Mouse (Mus musculus) liver, embryonic 15.5 days (tissue): ENCODE data around the gene Krtap16-1. TPM values are rescaled to one million over a fixed set of nuclear protein-coding genes. Genes with fewer than 3 reads are reported as not detected.

Source experiments
- ATAC-seq: fragments of 200-750 bp; cut with Nextera tagmentation; 2 replicates; pipeline ENCODE4 v1.8.0; 2017; ENCODE audit warnings: moderate number of reproducible peaks, mild to moderate bottlenecking, moderate library complexity; ENCODE audit not compliant: insufficient read depth
- H3K27ac ChIP-seq: fragments of 300-500 bp; sonication (generic); replicated peaks from 2 replicates; pipeline ENCODE4 v1.5.1; 2015; ENCODE audit warnings: mild to moderate bottlenecking, inconsistent platforms
- H3K27me3 ChIP-seq: fragments of 300-500 bp; sonication (generic); 2 replicates; pipeline ENCODE4 v1.6.1; 2015; ENCODE audit warnings: mild to moderate bottlenecking, inconsistent platforms
- H3K36me3 ChIP-seq: fragments of 300-500 bp; sonication (generic); replicated peaks from 2 replicates; pipeline ENCODE4 v1.6.1; 2015; ENCODE audit warnings: moderate library complexity, mild to moderate bottlenecking, inconsistent platforms
- H3K4me1 ChIP-seq: fragments of 300-500 bp; sonication (generic); replicated peaks from 2 replicates; pipeline ENCODE4 v1.6.1; 2015; ENCODE audit warnings: inconsistent platforms
- H3K4me2 ChIP-seq: fragments of 300-500 bp; sonication (generic); 2 replicates; pipeline ENCODE4 v1.6.1; 2015; ENCODE audit warnings: moderate library complexity, mild to moderate bottlenecking, inconsistent platforms
- H3K4me3 ChIP-seq: fragments of 300-500 bp; sonication (generic); replicated peaks from 2 replicates; pipeline ENCODE4 v1.5.1; 2015; ENCODE audit warnings: mild to moderate bottlenecking, inconsistent platforms
- H3K9ac ChIP-seq: fragments of 300-500 bp; sonication (generic); 2 replicates; pipeline ENCODE4 v1.6.1; 2015; ENCODE audit warnings: moderate library complexity, mild to moderate bottlenecking, inconsistent platforms
- H3K9me3 ChIP-seq: fragments of 300-500 bp; sonication (generic); replicated peaks from 2 replicates; pipeline ENCODE4 v1.6.1; 2016; ENCODE audit warnings: inconsistent platforms
- WGBS: fragments of 180-500 bp; shearing (Covaris S2); methylation state at CpG from one replicate; pipeline ENCODE4 v1.1.7; 2015; ENCODE audit warnings: mixed read lengths; ENCODE audit not compliant: insufficient replicate concordance; 5-methylcytosine and 5-hydroxymethylcytosine counted together
- polyA plus RNA-seq: library from polyadenylated mRNA; unstranded; fragments of >200 nt; fragmentation: Nextera tagmentation; extraction: Ambion mirVana; gene quantifications from 2 replicates; pipeline ENCODE4 v1.2.1, GENCODE M21; 2015

Gene Krtap16-1
- not detected in 2 replicates for polyA plus RNA-seq

DNA sequence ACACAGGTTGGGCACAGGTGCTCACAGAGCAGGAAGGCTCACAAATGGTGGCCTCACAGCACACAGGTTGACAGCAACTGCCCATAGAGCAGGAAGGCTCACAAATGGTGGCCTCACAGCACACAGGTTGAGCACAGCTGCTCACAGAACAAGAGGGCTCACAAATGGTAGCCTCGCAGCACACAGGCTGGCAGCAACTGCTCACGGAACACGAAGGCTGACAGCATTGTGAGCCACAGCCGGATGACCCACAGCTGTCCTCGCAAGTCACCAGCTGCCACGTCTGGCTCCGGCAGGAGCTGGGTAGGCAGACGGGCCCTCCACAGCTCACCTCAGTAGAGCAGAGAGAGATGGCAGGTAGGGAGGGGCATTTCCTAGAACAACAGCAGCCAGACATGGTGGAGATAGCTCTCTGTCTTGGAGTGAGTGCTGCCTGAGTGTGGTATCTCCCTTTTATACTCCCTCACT is at the start of gene Krtap16-1:
Gene Krtap16-1 (minus strand): TSS at position 418 of the 468 bp plus-strand sequence.
- H3K4me3 ChIP-seq = no peak within 1 kb of the TSS
- no peak within 1 kb of the TSS for H3K9ac ChIP-seq
- no peaks in the 10 kb centered on the region for H3K4me1 ChIP-seq
- H3K36me3 ChIP-seq = no peaks in the 10 kb centered on the region
- 73% methylated on average over 8 of the region's 8 CpGs for WGBS
- H3K27ac ChIP-seq = no peak within 1 kb of the TSS
- H3K9me3 ChIP-seq = no peaks in the 10 kb centered on the region
- ATAC-seq = no peak
- no peak within 1 kb of the TSS for H3K4me2 ChIP-seq
- no peaks in the 10 kb centered on the region for H3K27me3 ChIP-seq

DNA sequence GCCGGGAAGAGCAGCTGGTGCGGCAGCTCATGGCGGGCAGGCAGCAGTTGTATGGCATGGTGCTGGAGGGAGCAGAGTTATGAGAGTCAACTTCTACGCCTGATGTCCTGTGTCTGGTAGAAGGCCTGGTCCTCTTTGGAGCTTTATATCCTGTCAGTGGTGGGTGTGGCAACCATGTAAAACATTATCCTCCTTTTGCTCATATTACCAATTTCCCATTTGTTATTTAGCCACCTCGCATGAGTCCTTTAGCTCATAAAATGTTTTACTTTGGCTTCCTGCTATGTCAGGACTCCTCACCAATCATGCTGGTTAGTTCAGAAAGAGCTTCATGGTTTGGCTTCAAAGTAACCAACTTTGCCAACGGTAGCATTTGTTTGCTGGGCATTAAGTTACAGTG is 43.4 kb upstream of the Krtap16-1 start, which contains the start of gene Krt33b:
Gene Krt33b (minus strand): TSS at position 101 of the 400 bp plus-strand sequence.
- Histone ChIP-seq H3K4me3 (no peak within 1 kb of the TSS), H3K36me3 (no peaks in the 10 kb centered on the region), H3K4me1 (no peaks in the 10 kb centered on the region), H3K27me3 (no peaks in the 10 kb centered on the region), H3K4me2 (no peak within 1 kb of the TSS), H3K9ac (no peak within 1 kb of the TSS), H3K27ac (no peak within 1 kb of the TSS), H3K9me3 (no peaks in the 10 kb centered on the region)
- 72% methylated on average over 6 of the region's 6 CpGs for WGBS
- no peak for ATAC-seq

- H3K27ac ChIP-seq = no peak overlapping the region
- no peak overlapping the region for H3K4me3 ChIP-seq
- 62% methylated on average over 5 of the region's 5 CpGs for whole genome bisulfite sequencing
- ATAC-seq = no peak
- no peak overlapping the region for H3K4me2 ChIP-seq
- H3K9ac ChIP-seq = no peak overlapping the region
- no peaks in the 10 kb centered on the region for H3K9me3 ChIP-seq
- H3K4me1 ChIP-seq = no peaks in the 10 kb centered on the region
- no peaks in the 10 kb centered on the region for H3K36me3 ChIP-seq
- H3K27me3 ChIP-seq = no peaks in the 10 kb centered on the region
Measured at GRCm38 (mm10) chr11:100021438-100021837, 35.0 kb upstream of the Krtap16-1 start.

DNA sequence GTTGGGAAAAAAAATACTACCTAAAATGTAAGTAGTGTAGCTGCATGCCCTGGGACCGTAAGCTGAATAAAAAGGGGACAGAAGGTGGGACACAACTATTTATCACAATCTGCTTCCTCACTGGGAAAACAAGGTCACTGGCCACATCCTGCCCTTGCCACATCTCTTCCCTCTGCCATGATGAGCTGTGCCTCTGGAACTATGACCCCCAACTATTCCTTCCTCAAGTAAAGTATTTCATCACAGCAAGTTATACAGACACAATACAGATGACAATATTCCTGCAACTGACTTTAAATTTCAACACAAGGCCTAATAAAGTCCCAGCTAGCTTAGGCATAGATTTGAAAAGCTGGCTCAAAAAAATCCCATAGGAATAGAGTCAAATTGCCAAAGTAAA is 33.1 kb upstream of the Krtap16-1 start:
- no peak overlapping the region for H3K4me3 ChIP-seq
- H3K9me3 ChIP-seq = no peaks in the 10 kb centered on the region
- 45% methylated on average over 1 of the region's 1 CpGs for WGBS
- H3K4me2 ChIP-seq = no peak overlapping the region
- no peak for ATAC-seq
- H3K4me1 ChIP-seq = no peaks in the 10 kb centered on the region
- no peaks in the 10 kb centered on the region for H3K27me3 ChIP-seq
- no peak overlapping the region for H3K9ac ChIP-seq
- H3K36me3 ChIP-seq = no peaks in the 10 kb centered on the region
- H3K27ac ChIP-seq = no peak overlapping the region

DNA sequence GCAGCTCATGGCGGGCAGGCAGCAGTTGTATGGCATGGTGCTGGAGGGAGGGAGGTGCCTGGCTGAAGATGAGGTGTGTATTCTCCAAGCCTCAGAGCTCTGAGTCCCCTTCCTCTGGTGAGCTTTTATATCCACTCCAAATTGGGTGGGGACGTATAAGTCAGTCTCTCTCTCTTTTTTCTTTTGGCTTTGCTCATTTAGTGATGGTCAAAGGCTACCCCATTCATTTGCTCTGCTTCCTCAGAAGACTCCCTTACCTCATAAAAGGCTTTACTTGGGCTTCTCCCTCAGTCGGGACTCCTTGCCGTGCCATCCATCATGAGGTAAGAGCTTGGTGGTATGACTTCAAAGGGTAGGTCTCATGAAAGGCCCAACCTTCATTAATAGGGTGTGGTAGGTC is 29.7 kb upstream of the Krtap16-1 start, which contains the start of gene Krt33a:
Gene Krt33a (minus strand): TSS at position 101 of the 400 bp plus-strand sequence.
- Histone ChIP-seq H3K9ac (no peak within 1 kb of the TSS), H3K4me2 (no peak within 1 kb of the TSS), H3K36me3 (no peaks in the 10 kb centered on the region), H3K9me3 (no peaks in the 10 kb centered on the region), H3K27ac (no peak within 1 kb of the TSS), H3K27me3 (no peaks in the 10 kb centered on the region), H3K4me3 (no peak within 1 kb of the TSS), H3K4me1 (no peaks in the 10 kb centered on the region)
- WGBS = 64% methylated on average over 4 of the region's 4 CpGs
- no peak for ATAC-seq

DNA sequence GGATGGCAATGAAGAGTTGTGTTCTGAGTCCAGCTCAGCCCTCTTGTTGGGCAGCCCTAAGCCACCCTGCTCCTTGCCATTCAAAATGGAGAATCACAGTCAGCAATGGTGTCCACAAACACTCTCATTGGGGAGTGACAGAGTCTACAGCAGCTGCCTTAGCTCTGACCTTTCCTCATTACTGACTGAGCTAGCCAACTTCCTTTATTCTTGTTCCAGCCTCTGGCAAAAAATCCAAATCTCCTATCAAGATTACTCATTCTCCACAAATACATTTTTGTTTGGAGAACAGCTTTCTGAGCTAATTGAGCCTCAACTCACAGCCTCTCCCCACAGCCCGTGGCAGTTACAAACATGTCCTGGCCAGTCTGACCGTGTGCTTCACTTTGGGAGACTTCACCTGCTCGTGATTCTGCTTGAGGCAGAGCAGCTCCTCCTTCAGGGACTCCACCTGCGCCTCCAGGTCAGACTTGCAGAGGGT is 27.3 kb upstream of the Krtap16-1 start:
- H3K4me2 ChIP-seq = no peak overlapping the region
- no peaks in the 10 kb centered on the region for H3K4me1 ChIP-seq
- H3K9ac ChIP-seq = no peak overlapping the region
- no peak overlapping the region for H3K27ac ChIP-seq
- H3K4me3 ChIP-seq = no peak overlapping the region
- ATAC-seq = no peak
- no peaks in the 10 kb centered on the region for H3K9me3 ChIP-seq
- H3K36me3 ChIP-seq = no peaks in the 10 kb centered on the region
- 45% methylated on average over 4 of the region's 4 CpGs for WGBS
- no peaks in the 10 kb centered on the region for H3K27me3 ChIP-seq

DNA sequence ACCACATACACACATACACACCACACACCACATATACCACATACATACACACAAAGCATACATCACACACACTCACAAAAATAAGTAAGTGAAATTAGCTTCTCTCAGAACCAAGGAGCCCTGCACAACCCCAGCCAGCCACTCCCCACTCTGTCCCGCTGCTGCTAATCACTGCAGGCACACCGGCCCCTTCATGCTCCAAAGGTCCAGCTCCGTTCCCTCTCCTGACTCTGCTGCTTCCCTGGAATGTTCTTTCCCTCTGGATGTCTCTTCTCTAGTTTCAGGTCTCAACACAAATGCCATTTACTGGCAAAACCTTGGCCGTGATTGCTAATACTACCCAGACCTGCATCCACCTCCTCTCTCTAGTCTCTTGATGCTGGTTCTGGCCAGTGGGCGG is 24.3 kb upstream of the Krtap16-1 start:
- no peak overlapping the region for H3K27ac ChIP-seq
- no peak overlapping the region for H3K4me2 ChIP-seq
- H3K27me3 ChIP-seq = no peaks in the 10 kb centered on the region
- no peaks in the 10 kb centered on the region for H3K36me3 ChIP-seq
- 67% methylated on average over 5 of the region's 5 CpGs for WGBS
- no peaks in the 10 kb centered on the region for H3K4me1 ChIP-seq
- no peaks in the 10 kb centered on the region for H3K9me3 ChIP-seq
- ATAC-seq = no peak
- no peak overlapping the region for H3K9ac ChIP-seq
- no peak overlapping the region for H3K4me3 ChIP-seq

DNA sequence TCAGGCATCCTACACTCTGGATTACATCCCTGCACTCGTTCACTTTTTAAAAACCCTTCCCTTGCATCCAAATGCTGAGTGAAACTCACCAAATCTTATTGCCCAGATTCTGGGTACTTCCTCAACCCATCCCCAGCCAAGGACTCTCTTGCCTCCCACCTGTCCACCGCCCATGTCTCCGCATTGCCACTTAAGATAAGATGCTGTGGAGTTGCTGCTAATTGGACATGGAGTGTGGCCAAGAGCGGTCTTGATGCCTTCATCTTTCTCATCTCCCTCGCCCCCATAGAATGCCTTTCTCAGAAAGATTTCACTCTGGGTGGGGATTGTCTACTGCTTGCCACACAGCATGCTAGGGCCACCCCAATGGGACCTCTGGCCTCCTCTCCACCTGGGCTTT is 21.9 kb upstream of the Krtap16-1 start:
- WGBS = 57% methylated on average over 5 of the region's 5 CpGs
- ATAC-seq = no peak

DNA sequence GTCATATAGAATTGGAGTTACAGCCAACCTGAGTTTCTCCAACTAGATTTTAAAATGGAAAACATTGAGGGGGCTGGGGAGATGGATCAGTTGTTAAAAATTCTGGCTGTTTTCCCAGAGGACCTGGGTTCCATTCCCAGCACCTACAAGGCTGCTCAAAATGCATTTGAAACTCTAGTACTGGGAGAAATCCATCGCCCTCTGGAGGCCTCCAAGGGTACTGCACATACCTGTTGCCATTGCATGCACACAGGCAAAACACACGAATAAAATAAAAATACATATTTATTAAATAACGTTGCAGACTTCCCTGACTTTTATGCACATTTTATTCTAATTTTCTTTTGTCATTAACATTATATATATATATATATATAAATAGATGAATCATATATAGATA is 20.2 kb upstream of the Krtap16-1 start:
- H3K4me2 ChIP-seq = no peak overlapping the region
- H3K27ac ChIP-seq = no peak overlapping the region

More for the DNA sequence above, 21.9 kb upstream of the Krtap16-1 start:
- no peaks in the 10 kb centered on the region for H3K9me3 ChIP-seq
- H3K9ac ChIP-seq = no peak overlapping the region
- no peaks in the 10 kb centered on the region for H3K27me3 ChIP-seq
- H3K4me1 ChIP-seq = no peaks in the 10 kb centered on the region
- no peak overlapping the region for H3K4me3 ChIP-seq
- H3K4me2 ChIP-seq = no peak overlapping the region
- H3K36me3 ChIP-seq = no peaks in the 10 kb centered on the region
- H3K27ac ChIP-seq = no peak overlapping the region

GRCm38 (mm10) chr11:100005905-100006304 is 19.5 kb upstream of the Krtap16-1 start:
- Histone ChIP-seq H3K36me3 (no peaks in the 10 kb centered on the region), H3K4me3 (no peak overlapping the region), H3K4me1 (no peaks in the 10 kb centered on the region), H3K4me2 (no peak overlapping the region), H3K9me3 (no peaks in the 10 kb centered on the region), H3K9ac (no peak overlapping the region), H3K27me3 (no peaks in the 10 kb centered on the region), H3K27ac (no peak overlapping the region)
- ATAC-seq = no peak
- 66% methylated on average over 8 of the region's 8 CpGs for WGBS

More for the DNA sequence above, 20.2 kb upstream of the Krtap16-1 start:
- ATAC-seq = no peak
- Histone ChIP-seq H3K9ac (no peak overlapping the region), H3K4me3 (no peak overlapping the region), H3K27me3 (no peaks in the 10 kb centered on the region), H3K4me1 (no peaks in the 10 kb centered on the region), H3K36me3 (no peaks in the 10 kb centered on the region), H3K9me3 (no peaks in the 10 kb centered on the region)
- 33% methylated on average over 3 of the region's 3 CpGs for WGBS

DNA sequence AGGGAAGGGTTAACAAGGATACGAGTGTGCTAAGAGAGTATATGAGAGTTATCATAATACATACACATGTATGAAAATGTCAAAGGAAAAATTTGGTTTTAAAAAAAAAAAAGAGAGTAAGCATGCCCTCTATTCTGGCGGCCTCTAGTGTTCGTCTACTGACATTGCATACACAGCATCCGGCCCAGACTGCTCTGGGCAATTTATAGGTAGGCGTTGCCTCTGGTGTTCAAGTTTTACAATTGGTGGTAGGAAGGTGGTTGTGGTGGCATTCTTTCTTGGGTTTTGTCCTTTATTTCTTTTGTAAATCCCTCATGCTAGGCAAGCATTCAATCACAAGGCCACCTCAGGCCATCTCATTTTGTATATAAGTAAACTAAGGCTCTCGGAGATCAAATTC is 18.4 kb upstream of the Krtap16-1 start:
- no peak overlapping the region for H3K27ac ChIP-seq
- H3K27me3 ChIP-seq = no peaks in the 10 kb centered on the region
- H3K36me3 ChIP-seq = no peaks in the 10 kb centered on the region
- no peak overlapping the region for H3K4me3 ChIP-seq
- no peaks in the 10 kb centered on the region for H3K9me3 ChIP-seq
- H3K4me2 ChIP-seq = no peak overlapping the region
- WGBS = 23% methylated on average over 6 of the region's 6 CpGs
- H3K4me1 ChIP-seq = no peaks in the 10 kb centered on the region
- H3K9ac ChIP-seq = no peak overlapping the region
- ATAC-seq = no peak

GRCm38 (mm10) chr11:99999091-99999490 is 12.7 kb upstream of the Krtap16-1 start:
- ATAC-seq = no peak
- Histone ChIP-seq H3K27me3 (peaks cover 9% of the 10 kb centered on the region; the same call in 1 of the 2 replicates), H3K4me3 (no peak overlapping the region), H3K9me3 (no peaks in the 10 kb centered on the region), H3K4me1 (no peaks in the 10 kb centered on the region), H3K27ac (no peak overlapping the region), H3K36me3 (no peaks in the 10 kb centered on the region), H3K9ac (no peak overlapping the region), H3K4me2 (no peak overlapping the region)
- WGBS = 73% methylated on average over 7 of the region's 7 CpGs
